Mouse (Mus musculus): ENCODE results near the gene Auts2.

The Auts2 gene

DNA sequence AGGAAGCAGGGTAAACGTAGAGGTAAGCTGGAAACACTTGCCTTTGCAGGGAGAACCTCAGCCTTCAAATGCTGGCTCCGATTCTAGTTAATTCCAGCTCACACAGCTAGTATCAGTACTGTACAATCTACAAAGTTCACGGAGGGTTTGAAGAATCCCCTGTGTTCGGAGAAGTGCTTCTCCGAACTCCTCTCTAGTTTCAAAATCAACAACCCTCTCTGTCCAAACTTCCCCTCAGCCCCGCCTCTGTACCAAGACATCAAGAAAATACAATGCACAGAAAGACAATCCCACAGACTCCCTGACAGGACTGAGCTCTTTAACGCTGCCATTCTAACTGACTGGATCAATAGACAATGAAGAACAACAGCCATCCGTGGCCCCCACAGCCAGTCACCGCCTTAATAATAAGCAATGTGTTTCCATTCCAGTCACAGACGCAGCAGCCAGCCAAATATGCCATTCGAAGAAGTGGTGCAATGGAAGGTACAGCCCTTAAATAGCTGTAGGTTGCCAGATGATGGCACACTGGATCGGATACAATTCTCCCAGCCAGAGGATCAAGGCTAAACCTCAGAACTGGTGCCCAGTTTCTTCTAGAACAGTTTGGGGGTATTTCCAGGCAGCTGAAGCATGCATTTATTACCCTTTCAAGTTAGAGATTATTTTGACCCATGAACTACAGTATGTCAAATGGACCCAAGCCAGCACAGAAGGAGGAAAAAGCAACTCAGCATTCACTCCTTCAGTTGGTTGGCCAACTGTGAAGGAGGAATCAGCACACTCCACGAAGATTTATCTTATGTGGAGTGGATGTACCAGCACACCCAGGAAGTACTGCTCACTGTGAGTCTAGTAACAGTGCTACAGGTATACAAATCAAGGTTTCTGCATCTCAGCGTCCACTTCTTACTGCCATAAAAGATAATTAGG, 151.0 kb downstream of the Auts2 start:
- no peak for DNase-seq (ENCODE audit: low read depth, low spot score)

DNA sequence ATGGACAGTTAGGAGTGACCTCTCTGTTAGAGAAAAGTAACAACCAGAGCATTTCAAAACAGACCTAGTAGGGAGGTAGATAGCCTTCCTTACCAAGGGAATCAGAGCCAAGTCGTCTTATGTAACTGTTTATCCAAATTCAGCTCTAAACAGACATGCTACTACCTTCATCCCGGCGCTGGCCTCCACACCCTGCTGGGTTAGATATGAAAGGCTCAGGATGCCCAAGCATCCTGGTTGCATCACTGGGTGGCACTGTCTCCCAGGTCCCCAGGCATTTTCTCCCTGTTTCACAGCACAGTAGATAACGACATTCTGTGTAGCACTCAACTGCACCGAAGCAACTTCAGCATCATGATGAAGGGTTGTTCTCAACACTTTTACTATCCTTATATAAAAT, 154.4 kb downstream of the Auts2 start:
- DNase-seq (ENCODE audit: low read depth, low spot score): no peak

DNA sequence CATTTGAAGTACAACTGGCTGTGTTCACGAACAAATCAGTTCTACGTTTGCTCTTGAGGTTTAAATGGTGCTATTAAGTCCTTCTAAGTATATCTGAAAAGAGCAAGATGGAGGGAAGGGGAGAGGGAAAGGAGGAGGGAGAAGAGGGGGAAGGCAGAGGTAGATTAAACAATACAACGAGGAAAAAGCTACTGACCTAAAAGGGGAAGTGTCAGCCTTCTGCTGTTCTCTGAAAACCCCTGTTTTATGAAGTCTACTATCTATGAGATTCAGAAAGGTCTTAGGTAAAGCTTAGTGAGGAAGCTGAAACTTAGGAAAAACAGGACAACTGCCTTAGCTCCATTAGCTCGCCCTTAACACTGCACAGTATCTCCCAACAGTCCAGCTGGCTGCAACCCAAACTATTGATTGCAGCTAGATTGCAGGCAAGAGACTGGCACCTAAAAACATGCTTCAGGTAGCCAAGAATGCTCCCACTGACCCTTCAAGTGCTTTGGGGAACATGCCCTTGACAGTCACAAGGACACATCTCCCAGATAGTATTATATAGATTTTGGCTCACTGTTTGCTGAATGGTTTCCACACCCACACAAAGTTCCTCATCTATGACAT, 157.8 kb downstream of the Auts2 start:
- no peak for DNase-seq (ENCODE audit: low read depth, low spot score)

DNA sequence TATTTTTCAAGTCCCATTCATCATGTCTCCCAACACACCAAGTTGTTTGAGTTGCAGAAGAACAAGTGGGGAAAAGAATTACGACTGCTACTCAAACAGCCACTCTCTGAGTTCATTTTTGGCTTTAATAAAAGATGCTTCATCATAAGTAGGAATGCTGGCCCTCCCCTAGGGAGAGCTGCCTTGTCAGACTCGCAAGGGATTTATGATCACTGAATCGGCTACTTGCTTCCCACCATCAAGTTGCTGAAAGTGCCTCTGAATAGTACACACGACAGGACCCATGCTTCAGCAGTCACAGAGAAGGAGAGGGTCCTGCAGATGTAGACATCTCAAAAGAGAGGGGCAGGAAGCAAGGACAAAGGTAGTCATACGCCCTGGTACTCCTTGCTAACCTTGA, 162.9 kb downstream of the Auts2 start:
- no peak for DNase-seq (ENCODE audit: low read depth, low spot score)

DNA sequence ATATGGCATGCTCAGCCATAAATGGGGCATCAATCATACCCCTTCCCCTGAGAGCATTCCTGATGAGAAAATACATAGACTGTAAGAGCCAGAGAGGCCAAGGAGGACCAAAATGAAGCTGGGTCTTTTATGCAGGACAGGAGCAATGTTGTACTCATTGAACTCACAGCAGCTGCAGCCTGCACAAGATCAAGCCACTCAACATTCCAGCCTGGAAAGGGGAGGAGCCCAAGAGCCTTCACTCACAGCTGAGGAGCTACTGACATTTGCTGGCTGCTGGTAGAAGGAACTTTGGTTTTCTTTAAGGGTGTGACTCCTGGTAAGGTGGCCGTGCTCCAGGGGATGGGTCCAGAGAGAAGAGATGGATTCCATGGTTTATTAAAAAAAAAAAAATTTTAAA, 164.2 kb downstream of the Auts2 start:
- DNase-seq (ENCODE audit: low read depth, low spot score): no peak

DNA sequence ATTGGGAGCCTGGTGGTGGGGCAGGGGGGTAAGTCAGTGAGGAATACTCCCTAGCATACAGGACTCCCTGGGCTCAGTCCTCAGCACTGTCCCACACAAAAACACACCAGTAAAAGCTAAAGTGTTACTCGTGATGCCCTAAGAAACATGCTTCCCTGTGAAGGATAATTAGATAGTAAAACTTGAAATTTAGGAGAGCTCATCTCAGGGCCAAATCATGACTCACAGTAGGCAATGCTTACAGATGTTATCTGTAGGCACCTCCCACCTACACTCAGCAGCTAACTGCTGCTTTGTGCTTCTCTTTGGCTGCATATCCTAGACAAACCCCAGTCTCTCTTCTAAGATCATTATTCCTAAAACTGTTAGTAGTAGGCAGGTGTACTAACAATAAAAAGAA, 168.0 kb downstream of the Auts2 start:
- no peak for DNase-seq (ENCODE audit: low read depth, low spot score)

DNA sequence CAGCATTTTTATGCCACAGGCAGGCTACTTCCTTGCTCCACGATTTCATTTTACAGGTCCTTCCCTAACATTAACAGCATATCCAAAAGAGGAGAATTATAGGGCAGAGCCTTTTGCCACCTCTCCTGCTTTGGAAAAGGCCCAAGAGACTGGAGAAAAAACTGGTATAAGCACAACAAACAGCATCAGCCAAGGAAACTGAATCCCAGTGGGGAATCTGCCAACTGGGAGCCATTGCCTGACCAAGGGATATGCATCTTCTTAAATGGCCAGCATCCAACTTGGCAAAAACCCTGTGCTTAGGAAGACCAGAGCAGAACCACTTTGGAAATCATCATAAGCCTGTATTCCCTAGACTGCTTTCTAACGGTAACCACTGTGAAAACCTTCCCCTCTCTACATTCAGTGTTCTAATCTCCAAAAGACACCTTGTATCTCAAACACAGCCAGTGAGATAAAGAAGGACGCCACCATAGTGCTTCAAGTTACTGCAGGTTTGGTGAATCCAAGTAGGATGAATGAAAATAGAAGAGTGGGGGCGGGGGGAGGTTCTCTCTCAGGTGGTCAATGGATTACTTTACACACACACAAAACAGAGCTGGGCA, 169.6 kb downstream of the Auts2 start:
- peak; percentile 57 for DNase-seq (ENCODE audit: low read depth, low spot score)

DNA sequence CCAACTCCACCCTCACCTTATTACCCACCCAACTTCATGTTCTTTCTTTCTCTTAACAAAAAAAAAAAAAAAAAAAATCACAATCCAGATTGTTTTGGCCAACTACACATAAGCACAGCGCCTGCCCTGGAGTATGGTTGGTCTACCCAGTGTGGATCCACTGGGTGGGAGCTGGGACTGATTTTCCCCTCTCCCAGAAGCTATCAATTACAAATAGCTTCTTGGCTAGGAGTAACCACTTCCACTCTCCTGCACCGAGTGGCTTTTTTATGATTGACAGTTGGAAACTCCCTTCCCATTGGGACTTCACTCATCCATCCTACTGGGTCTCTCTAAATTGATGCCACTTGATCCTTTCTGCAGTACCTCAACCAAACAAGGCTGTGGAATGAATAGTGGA, 170.5 kb downstream of the Auts2 start:
- DNase-seq (ENCODE audit: low read depth, low spot score): no peak

DNA sequence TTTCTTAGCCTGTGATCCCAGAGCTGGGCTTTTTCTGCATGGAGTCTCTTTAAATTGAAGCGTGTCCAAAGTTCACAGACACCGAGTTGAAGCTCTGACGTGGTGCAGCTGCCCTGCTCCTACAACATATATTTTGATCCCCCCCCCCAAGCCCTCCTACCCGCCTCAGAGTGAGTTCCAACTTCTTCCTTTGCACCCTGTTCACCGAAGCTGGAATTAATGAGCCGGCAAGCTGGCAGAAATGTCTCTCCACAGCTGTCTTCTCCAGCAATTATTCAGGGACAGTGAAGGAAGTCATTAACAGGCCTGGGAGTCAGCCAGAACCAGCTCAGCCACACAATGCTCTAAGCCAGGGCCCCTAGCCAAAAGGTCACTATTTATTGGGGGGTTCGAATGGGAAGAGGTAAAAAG, 174.5 kb downstream of the Auts2 start:
- DNase-seq (ENCODE audit: low read depth, low spot score): peak; percentile 12

DNA sequence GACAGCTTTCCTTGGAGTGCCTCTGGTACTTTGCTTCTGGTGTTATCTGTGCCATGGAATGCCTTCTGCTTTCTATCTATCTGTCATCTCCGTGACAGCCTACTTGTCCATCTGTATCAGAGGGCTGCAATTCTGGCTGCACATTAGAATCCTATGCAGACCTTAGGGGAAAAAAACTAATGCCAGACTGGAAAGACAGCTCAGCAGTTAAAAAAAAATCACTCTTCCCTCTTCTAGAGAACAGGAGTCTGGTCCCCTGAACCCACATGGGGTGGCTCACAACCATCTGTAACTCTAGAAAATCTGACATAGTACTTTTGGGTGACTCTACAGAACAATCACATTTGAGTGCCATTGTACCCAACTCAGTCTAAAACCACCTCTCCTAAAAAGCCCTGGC, 181.9 kb downstream of the Auts2 start:
- no peak for DNase-seq (ENCODE audit: low read depth, low spot score)

DNA sequence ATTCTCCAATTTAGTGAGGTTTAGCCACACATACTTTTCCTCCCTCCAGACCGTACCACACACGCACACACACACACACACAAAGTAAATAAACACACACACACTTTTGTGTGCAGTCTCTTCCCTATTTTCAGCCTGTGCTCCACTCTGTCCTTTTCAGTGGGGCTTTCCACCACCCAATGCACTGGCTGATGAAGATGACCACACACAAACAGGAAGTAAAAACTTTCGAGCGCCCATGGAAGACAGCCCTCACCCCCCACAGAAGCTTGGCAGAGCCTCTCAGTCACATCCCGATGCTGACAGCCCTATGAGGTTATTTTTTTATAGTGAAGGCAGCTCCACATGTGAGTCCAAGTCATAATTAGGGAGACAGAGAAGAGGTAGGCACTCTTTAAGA, 185.4 kb downstream of the Auts2 start:
- no peak for DNase-seq (ENCODE audit: low read depth, low spot score)

DNA sequence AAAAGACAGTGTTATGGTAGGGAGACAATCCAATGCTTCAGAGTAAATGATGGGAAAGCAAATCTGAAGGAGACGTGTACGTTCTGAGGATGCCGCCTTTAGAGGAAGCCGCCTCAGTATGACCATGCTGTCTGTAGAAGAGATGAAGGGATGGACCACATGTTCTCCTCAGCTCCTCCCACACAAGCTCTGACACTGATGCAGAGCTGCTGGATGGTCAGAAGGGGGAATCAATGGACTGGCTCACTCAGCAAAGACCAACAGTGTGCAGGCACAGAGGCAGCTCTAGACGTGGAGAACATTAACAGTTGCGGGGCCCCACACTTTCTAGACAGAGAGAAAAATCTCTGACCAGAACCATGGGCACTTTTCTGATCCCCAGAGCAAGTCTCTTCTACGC, 187.2 kb downstream of the Auts2 start:
- no peak for DNase-seq (ENCODE audit: low read depth, low spot score)

DNA sequence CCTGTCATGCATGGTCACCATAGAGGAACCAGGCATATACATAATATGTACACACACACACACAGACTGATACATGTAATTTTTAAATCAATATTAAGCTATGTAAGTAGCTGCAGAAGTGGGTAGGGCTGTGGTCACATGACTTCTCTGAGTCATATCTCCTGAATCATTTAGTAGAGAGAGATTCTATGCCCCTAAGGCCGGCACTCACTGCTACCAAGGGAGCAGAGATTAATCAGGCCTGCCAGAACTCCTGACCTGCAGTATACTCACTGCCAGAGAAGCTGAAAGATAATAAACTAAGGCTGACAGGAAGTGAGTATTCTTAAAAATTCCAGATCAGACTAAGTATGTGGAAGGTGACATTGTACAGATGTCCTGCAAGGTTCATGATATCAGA, 190.7 kb downstream of the Auts2 start:
- no peak for DNase-seq (ENCODE audit: low read depth, low spot score)

DNA sequence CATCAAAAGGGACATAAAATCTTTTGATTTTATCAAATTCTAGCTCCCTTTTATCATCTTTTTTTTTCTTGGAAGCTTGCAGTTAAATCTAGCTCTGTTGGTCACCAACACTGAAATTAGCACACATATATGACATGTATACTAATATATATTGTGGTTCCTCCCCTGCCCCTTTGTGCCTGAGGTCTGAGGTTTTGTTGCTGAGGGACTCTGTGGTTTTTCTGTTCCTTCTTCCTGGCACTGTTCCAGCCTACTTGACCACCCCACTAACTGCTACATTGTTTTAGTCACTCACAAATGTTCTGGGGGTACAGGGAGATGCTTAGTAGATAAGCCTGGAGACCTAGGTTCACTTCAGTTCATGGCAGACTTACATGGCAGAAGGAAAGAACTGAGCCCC, 192.0 kb downstream of the Auts2 start:
- DNase-seq (ENCODE audit: low read depth, low spot score): no peak

DNA sequence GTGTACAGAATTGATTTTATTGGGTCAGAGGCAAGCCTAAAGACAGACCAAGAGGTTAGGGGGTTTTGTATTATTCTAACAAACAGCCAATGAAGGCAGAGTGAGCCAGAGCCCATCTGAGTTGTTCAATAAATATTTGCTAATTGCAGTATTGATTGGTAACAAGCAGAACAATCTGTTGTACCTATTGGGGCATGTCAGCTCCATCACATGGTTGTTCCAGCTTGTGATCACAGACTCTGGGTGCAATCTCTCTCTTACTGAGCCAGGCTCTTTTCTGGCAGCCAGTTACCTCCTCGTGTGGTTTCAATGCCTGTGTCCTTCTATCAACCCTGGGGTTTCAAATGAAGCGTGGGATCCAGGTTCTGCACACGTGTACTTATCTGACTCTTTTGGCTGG, 201.8 kb downstream of the Auts2 start:
- no peak for DNase-seq (ENCODE audit: low read depth, low spot score)

DNA sequence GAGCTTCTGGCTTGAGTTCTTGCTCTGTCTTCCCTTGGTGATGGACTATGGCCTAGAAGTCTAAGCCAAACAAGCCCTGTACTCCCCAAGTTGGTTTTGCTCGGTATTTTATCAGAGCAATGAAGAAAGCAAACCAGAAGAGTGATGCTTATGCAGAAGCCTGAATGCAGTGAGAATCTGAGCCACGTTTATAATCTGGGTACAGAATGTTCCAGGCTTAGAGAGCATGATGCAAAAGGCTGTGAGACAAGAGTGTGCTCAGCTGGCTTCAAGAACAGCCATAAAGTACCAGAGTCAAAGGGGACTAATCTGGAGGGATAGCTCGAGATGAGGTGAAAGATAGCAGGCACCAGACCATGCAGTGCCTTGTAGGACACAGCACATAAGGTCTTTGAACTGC, 205.5 kb downstream of the Auts2 start:
- DNase-seq (ENCODE audit: low read depth, low spot score): peak; percentile 26

DNA sequence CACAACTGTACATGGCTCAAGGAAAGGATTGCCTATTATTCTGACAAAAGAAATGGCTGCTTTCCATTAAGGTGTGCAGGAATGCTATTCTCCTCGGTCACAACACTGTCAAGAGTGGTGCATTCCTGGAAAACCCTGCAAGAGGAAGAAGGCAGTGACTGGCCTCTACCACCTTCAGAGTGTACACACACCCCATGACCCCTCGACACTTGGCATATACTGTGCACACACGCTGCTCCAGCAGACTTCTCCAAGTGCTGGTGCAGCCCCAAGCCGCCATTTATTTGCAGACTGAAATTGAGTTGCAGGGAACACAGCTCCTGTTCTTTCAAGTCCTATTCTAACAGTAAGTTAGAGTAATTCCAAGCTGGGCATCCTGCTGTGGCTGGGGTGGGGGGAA, 207.4 kb downstream of the Auts2 start:
- no peak for DNase-seq (ENCODE audit: low read depth, low spot score)

DNA sequence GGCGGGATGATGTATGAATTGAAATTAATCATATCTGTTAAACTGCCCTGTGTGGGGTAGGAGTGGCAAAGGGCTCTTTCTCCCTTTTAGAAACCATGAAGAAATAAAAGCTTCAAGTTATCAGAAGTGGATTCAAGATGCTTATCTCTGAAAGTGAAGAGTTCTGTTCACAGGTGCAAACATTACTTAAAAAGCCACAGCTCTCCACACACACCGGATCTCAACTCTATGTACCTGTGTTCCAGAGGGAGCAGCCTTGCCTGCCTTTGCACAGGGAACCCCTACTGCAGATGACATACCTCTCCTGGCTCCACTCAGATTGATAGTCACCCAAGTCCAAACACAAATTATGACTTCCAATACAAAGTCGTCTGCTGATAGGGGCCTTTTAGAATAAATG, 208.3 kb downstream of the Auts2 start:
- no peak for DNase-seq (ENCODE audit: low read depth, low spot score)

DNA sequence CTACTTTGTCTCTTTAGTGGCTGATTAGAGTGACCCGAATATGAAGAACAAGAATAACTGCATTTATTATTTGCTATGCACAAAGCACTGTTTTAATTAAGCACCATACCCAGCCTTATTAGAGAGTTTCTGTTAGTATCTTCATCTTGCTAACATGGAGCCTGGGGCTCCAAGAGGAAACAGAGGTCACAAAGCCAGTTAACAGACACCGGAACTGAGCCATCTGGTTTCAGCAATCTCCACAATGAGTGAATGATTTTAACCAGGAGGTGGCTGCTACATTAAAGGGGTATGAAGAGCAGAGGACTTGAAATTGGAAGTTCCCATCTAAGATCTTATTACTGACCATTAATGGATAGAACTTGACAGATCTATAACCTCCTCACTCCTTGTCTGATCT, 209.4 kb downstream of the Auts2 start:
- no peak for DNase-seq (ENCODE audit: low read depth, low spot score)

DNA sequence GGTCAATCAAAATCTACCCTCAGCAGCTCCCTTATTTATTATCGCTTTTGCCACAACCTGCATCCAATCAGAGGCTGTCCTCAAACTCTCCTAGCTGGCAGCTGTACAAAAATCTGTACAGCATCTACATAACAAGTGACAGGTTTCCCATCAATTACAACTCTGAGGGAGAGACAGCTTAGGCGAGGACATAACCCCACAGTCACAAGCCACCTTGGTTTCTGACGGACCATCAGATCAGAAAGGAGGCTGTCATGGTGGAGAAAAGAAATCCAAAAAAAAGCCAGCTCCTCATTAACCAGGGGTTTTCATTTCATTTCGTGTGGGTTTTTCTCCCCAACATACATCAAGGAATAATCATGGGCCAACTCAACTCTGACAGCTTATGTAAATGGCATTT, 210.6 kb downstream of the Auts2 start:
- DNase-seq (ENCODE audit: low read depth, low spot score): no peak

DNA sequence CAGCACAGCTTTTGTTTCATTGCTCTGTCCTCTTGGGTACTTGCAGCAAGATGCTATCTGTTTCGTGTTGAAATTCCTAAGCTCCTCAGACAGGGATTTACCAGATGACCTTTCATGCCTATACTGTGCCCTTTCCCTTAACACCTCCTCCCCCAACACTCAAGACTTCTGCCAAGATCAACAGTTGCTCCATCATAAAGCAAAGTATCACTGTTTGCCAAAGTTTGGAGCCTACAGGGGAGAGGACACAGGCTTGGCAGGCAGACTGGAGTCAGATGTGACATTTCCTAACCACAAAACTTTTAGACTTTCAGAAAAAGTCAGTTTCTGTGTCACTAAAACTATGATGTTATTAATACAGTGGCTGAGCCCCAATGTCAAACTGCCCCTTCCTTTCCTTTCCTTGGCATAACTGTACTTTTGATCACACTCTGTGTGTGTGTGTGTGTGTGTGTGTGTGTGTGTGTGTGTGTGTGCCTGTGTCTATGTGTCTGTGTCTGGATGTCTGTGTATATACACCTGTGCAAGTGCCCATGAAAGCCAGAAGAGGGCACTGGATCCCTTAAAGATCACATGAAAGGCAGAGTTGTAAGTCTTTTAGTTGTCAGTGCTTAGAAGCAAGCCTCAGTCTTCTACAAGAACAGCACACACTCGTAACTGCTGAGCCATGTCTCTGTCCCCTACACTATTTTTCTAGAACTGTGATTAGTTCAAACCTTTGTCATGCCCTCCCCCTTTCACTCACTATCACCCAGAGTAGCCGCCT, 213.8 kb downstream of the Auts2 start:
- peak; percentile 11 for DNase-seq (ENCODE audit: low read depth, low spot score)

DNA sequence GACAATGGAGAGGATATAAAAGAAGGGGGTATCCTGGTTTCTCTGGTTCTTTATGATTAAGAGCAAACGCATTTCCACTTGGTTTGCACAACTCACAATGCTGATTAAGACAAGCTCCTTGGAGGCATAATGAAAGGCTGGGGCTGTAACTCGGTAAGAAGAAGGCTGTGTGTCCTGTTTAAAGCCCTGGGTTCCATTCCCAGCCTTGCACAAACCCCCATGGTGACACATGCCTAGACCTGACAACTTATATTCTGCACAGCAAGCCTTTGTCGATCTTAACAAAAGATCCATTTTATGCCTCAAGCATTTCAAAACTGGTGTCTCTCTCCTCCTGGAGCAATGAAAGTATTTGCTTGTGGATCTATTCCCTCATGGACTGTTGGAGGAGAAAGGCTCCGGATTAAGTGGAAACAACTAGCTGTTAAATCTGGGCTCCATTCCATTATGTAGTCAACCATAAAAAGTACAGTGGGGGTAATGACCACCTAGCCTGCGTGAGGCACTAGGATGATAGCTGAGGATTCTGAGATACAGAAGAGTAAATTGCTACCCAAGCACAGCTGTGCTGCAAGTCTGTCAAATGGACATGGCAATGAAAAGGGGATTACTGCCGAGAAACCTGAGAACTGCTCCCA, 218.8 kb downstream of the Auts2 start:
- no peak for DNase-seq (ENCODE audit: low read depth, low spot score)

Data from skeletal muscle tissue, adult 2 months (tissue).